Mouse (Mus musculus) stomach, embryonic 14.5 days (tissue): Measurements from ENCODE around the gene Csmd2. TPM values are rescaled to one million over a fixed set of nuclear protein-coding genes. Genes with fewer than 3 reads are reported as not detected.

ENCODE experiments used
- ATAC-seq: fragments of 200-750 bp; cut with Nextera tagmentation; 2 replicates; pipeline ENCODE4 v1.8.0; 2017; ENCODE audit warnings: low read depth, moderate TSS enrichment; ENCODE audit not compliant: insufficient number of reproducible peaks, insufficient read depth, low FRiP score
- H3K27ac ChIP-seq: fragments of 300-500 bp; sonication (generic); 2 replicates; pipeline ENCODE4 v1.5.1; 2014; ENCODE audit warnings: mild to moderate bottlenecking, low read length, moderate library complexity, mixed read lengths
- H3K27me3 ChIP-seq: fragments of 300-500 bp; sonication (generic); 2 replicates; pipeline ENCODE4 v1.6.1; 2014; ENCODE audit warnings: low read length, control low read depth, mixed read lengths; ENCODE audit not compliant: control insufficient read depth, insufficient read depth
- H3K36me3 ChIP-seq: fragments of 300-500 bp; sonication (generic); 2 replicates; pipeline ENCODE4 v1.6.1; 2014; ENCODE audit warnings: mild to moderate bottlenecking, control low read depth, low read length, moderate library complexity, mixed read lengths; ENCODE audit not compliant: control insufficient read depth, insufficient read depth
- H3K4me1 ChIP-seq: fragments of 300-500 bp; sonication (generic); 2 replicates; pipeline ENCODE4 v1.6.1; 2014; ENCODE audit warnings: low read length, control low read depth, mixed read lengths; ENCODE audit not compliant: control insufficient read depth, insufficient read depth
- H3K4me2 ChIP-seq: fragments of 300-500 bp; sonication (generic); replicated peaks from 2 replicates; pipeline ENCODE4 v1.6.1; 2014; ENCODE audit warnings: low read depth, low read length, control low read depth
- H3K4me3 ChIP-seq: fragments of 300-500 bp; sonication (generic); 2 replicates; pipeline ENCODE4 v1.5.1; 2014; ENCODE audit warnings: low read depth, low read length, control low read depth
- H3K9ac ChIP-seq: fragments of 300-500 bp; sonication (generic); replicated peaks from 2 replicates; pipeline ENCODE4 v1.6.1; 2014; ENCODE audit warnings: low read depth, mild to moderate bottlenecking, control low read depth, low read length, moderate library complexity, mixed read lengths
- H3K9me3 ChIP-seq: fragments of 300-500 bp; sonication (generic); 2 replicates; pipeline ENCODE4 v1.6.1; 2016; ENCODE audit warnings: low read depth, low read length, control low read depth; ENCODE audit not compliant: control insufficient read depth
- whole genome bisulfite sequencing: fragments of 180-500 bp; shearing (Covaris S2); extraction: QIAGEN DNeasy Blood & Tissue Kit; methylation state at CpG from one replicate; pipeline ENCODE4 v1.1.7; 2014; 5-methylcytosine and 5-hydroxymethylcytosine counted together
- polyA plus RNA-seq: library from polyadenylated mRNA; unstranded; fragments of >200 nt; fragmentation: Nextera tagmentation; extraction: Ambion mirVana; gene quantifications from 2 replicates; pipeline ENCODE4 v1.2.1, GENCODE M21; 2014

The Csmd2 gene
- polyA plus RNA-seq, 1 experiment from 2014 or later, result 0.36 TPM

DNA sequence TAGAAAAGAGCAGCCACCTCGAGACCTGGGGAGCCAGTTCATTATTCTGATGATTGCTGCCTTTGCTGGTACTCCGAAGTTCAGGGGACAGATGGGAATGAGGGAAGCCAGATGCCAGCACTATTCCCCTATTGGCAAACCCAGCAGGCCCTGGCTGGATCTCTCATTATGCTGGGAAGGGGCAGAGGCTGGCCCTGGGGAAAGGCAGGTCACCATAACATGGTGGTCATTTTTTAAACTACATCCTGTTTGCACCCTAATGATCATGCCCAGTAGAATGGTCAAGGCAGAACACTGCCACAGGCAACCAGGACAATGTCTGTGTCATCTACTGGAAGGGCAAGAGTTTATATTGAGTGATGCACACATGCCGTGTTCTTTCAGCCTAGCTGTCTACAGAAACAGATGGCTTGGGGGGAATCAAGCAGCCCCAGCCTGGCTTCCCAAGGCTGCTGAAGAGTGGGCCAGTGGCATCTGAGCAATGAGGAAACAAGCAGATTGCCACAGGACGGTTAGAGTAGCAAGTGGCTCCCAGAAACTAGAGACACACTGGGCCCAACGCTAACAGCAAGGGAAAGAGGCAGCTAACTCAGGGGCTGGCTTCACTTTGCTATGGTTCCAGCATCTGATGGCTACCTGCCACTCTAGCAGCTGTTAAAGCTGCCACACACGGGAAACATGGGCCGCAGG lies 424.4 kb downstream of the Csmd2 start:
- WGBS, result 76% methylated on average over 7 of the region's 7 CpGs
- Histone ChIP-seq H3K4me1 (no peaks in the 10 kb centered on the region), H3K4me2 (no peak overlapping the region), H3K27me3 (no peaks in the 10 kb centered on the region), H3K4me3 (no peak overlapping the region), H3K27ac (no peak overlapping the region), H3K9me3 (no peaks in the 10 kb centered on the region), H3K36me3 (no peaks in the 10 kb centered on the region), H3K9ac (no peak overlapping the region)
- ATAC-seq, result no peak

DNA sequence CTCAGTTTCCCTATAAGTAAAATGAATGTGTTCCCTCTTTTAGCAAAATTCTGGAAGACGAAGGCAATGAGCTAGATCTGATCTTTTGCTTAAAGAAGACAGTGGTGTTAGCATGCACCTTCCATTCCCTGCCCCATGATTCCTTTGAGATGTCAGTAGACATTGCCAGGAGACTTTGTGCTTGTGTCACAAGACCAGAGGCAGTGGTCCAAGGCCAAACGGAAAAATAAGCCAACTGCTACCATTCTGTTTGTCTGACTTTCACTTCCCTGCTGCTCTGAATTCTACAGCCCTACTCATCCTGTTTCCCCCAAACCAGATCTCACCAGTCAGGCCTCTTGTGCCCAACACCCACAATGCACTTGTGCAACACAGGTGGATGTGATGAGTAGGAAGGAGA lies 427.1 kb downstream of the Csmd2 start:
- Histone ChIP-seq H3K27ac (no peak overlapping the region), H3K9ac (no peak overlapping the region), H3K27me3 (no peaks in the 10 kb centered on the region), H3K36me3 (no peaks in the 10 kb centered on the region), H3K4me3 (no peak overlapping the region), H3K9me3 (no peaks in the 10 kb centered on the region), H3K4me1 (no peaks in the 10 kb centered on the region), H3K4me2 (no peak overlapping the region)
- ATAC-seq, result no peak
- WGBS, result 87% methylated on average over 2 of the region's 2 CpGs

DNA sequence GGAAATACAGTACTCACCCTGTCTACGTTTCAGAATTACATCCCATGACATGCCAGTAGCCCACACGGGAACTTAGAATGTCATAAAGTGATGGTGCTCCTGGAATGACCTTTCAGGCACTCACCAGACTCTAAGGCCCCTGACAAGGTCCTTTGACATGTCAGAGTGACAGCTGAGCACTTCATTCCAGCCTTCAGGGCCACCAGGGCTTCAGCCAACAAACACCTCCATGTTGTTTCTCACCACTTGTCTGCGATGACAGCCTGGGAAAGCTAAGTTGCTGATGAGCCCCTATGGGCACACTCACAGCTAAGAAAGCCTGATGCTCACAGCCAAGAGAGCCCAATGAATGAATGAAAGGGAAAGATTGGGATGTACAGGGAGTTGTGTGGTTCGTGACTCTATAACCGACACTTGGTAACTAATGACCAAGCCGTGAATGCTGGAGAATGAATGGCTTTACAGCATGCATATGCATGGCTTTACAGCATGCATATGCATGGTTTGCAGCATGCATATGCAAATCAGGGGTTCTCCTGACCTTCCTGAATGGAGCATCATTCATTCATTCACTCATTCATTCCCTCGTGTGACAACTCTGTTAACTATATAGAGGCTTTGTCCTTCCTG lies 432.4 kb downstream of the Csmd2 start:
- H3K4me1 ChIP-seq, result no peaks in the 10 kb centered on the region
- no peaks in the 10 kb centered on the region for H3K27me3 ChIP-seq
- no peak overlapping the region for H3K4me2 ChIP-seq
- H3K4me3 ChIP-seq, result no peak overlapping the region
- no peak for ATAC-seq
- H3K9me3 ChIP-seq, result no peaks in the 10 kb centered on the region
- no peak overlapping the region for H3K27ac ChIP-seq
- H3K36me3 ChIP-seq, result no peaks in the 10 kb centered on the region
- no peak overlapping the region for H3K9ac ChIP-seq
- 77% methylated on average over 7 of the region's 7 CpGs for WGBS

DNA sequence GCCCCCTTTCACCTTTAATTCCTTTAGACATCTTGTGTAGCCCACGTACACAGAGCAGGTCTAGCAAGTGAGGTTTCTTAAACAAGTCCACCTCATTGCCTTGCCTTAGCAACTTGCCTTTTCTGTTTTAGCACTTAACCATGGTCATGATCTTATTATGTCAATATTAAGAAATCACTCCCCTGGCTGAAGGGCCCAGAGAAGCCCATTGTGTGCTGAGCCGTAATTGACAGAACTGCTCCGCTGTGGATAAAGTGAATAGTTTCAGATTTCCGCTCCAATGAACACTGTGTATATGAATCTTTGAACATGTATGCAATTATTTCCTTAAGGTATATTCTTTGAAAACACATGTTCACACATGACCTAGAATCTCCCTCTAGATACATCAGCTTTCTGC lies 434.8 kb downstream of the Csmd2 start:
- 68% methylated on average over 4 of the region's 4 CpGs for WGBS
- no peaks in the 10 kb centered on the region for H3K27me3 ChIP-seq
- H3K4me1 ChIP-seq, result 0 out of 2 replicates have a peak, but pooled peaks cover 2% of the 10 kb centered on the region
- H3K4me2 ChIP-seq, result no peak overlapping the region
- peak; percentile 42; the same call in 1 of the 2 replicates for ATAC-seq
- H3K36me3 ChIP-seq, result no peaks in the 10 kb centered on the region
- H3K9ac ChIP-seq, result no peak overlapping the region
- H3K27ac ChIP-seq, result no peak overlapping the region
- no peak overlapping the region for H3K4me3 ChIP-seq
- H3K9me3 ChIP-seq, result no peaks in the 10 kb centered on the region

DNA sequence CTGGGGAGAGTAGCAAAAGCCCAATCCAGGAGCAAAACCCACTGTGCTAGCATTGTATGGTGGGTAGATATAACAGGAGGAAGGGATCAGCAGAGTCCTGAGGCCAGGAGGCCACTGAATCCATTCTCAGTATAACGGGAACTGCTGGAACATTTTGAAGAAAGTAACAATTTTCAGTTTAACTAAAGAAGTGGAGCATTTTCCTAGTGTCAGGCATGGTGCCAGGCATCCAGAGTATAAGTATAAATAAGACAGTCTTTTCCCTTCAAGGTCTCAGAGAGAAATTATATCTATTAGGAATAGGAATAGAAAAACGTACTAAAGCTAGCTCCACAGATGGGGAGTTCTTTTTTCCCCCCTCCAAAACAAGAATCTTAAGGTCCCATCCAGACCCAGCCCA lies 437.7 kb downstream of the Csmd2 start:
- Histone ChIP-seq H3K9me3 (no peaks in the 10 kb centered on the region), H3K27ac (no peak overlapping the region), H3K9ac (no peak overlapping the region), H3K4me3 (no peak overlapping the region), H3K4me1 (0 out of 2 replicates have a peak, but pooled peaks cover 2% of the 10 kb centered on the region), H3K36me3 (no peaks in the 10 kb centered on the region), H3K4me2 (no peak overlapping the region), H3K27me3 (no peaks in the 10 kb centered on the region)
- no peak for ATAC-seq
- 32% methylated on average over 2 of the region's 2 CpGs for WGBS

DNA sequence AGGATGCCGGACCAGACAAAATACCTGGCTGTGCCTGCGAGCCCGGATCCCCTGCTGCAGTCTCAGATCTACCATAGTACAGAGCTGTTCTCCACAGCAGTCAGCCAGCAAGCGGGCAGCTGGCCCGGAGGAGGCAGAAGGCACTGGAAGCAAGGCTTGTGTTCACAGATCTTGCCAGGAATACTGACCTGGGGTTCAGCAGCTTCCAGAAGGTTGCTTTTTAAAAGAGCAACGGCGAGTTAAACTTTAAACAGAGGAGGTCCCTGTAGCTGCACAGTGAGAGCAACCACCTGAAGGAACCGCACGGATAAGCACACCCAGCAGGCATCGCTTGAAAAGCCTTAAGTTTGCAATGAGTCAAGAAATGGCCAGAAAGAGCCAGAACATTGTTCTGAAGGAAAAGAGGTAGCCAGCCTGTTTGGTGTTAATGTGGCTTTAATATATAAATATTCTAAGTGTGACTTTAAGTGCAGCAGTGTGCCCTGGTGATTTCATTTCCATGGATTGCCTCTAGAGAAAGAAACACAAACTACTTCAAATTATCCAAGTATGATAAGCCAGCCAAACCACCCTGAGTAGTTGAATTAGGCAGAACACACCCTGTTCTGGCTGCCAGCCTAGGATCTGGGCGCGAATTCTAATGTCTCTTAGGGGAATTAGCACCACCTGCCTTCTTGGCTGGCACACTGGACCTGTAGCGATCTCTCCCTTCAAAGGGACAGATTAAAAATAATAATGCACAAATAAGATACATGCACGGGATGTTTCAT lies 439.8 kb downstream of the Csmd2 start:
- H3K4me2 ChIP-seq, result no peak overlapping the region
- H3K9me3 ChIP-seq, result no peaks in the 10 kb centered on the region
- H3K9ac ChIP-seq, result no peak overlapping the region
- 83% methylated on average over 14 of the region's 14 CpGs for WGBS
- H3K4me1 ChIP-seq, result 0 out of 2 replicates have a peak, but pooled peaks cover 2% of the 10 kb centered on the region
- no peaks in the 10 kb centered on the region for H3K27me3 ChIP-seq
- H3K36me3 ChIP-seq, result no peaks in the 10 kb centered on the region
- no peak for ATAC-seq
- no peak overlapping the region for H3K27ac ChIP-seq
- no peak overlapping the region for H3K4me3 ChIP-seq

DNA sequence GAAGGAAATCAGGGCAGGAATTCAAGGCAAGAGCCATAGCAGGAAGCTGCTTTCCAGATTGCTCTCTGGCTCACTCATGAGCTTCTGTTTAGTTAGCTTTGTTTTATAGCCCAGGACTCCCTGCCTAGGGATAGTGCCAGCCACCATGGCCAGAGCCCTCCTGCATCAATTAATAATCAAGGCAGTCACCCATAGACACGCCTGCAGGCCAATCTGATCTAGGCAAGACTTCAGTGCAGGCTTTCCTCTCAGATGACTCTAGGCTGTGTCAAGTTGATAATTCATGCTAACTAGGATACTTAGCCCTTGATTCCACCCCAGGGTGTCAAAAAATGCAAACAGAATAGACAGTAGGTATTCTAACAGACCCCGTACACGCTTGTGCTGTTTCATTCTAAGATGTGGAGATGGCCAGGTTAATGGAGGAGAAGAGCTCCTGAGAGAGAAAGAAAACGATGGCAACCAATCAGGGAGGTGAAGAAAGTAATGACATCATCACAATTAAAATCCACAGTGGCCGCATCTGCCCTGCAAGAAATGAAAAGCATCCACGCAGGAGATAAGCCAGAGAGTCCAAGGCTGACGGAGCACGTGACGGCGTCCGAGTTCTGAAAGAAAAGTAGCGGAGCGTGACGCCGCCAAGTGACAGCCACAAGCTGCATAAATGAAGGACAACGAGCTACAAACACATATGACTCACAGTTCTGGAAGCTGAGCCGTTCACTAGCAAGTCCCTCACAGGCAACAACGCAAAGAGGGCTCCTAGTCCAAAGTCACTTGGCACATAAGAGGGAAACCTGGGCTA lies 440.8 kb downstream of the Csmd2 start:
- ATAC-seq, result no peak
- Histone ChIP-seq H3K4me1 (0 out of 2 replicates have a peak, but pooled peaks cover 2% of the 10 kb centered on the region), H3K4me3 (no peak overlapping the region), H3K27ac (no peak overlapping the region), H3K36me3 (no peaks in the 10 kb centered on the region), H3K9me3 (no peaks in the 10 kb centered on the region), H3K9ac (no peak overlapping the region), H3K27me3 (no peaks in the 10 kb centered on the region), H3K4me2 (no peak overlapping the region)
- 80% methylated on average over 18 of the region's 18 CpGs for WGBS

DNA sequence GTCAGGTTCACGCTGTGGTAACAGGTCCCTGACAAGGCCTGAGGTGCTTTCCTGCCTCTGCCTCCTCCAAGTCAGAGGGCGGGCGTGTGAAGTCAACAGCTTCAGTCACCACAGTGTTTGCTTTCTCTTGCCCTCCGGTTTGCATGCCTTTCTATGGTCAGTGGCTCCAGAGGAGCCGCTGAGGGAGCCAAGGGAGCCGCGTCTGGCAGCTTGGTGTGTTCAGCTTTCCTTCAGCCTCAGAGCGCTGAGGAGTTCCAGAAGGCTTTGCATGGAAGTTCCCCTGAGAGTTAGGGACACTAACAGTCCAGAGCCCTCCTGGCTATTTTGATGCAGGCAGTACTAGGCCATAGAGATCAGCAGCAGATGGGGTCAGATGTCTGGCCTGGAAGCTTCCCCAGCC lies 441.9 kb downstream of the Csmd2 start:
- H3K27me3 ChIP-seq, result no peaks in the 10 kb centered on the region
- H3K4me3 ChIP-seq, result no peak overlapping the region
- no peak for ATAC-seq
- H3K27ac ChIP-seq, result no peak overlapping the region
- no peak overlapping the region for H3K9ac ChIP-seq
- H3K36me3 ChIP-seq, result no peaks in the 10 kb centered on the region
- no peak overlapping the region for H3K4me2 ChIP-seq
- WGBS, result 86% methylated on average over 8 of the region's 8 CpGs
- 0 out of 2 replicates have a peak, but pooled peaks cover 2% of the 10 kb centered on the region for H3K4me1 ChIP-seq
- no peaks in the 10 kb centered on the region for H3K9me3 ChIP-seq
